Mouse (Mus musculus): Measurements from ENCODE around the gene Sec14l4. TPM values are rescaled to one million over a fixed set of nuclear protein-coding genes. Genes with fewer than 3 reads are reported as not detected.

Gene Sec14l4
- polyA plus RNA-seq, 1 experiment from 2014 or later: not detected

DNA sequence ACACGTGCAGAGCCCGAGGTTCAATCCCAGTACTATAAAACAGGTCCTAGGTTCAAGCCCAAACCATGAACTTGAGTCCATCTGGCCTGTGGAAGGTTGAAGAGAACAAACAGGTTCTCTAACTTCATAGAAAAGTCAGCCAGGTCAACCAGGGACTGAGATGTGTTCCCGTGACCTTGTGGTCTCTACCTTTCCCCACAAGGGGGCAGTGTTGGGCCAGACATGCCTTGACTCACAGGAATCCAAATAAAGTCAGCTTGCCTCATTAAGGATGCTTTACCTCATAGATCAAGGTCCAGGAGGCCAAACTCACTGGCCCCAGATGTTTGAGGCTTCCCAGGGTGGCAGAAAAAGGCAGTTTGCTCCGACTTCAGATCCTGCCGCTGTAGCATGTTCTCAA lies 22.3 kb downstream of the Sec14l4 start:
- Histone ChIP-seq H3K9ac (no peak overlapping the region), H3K4me3 (replicated peaks) (no peak overlapping the region), H3K4me1 (no peaks in the 10 kb centered on the region), H3K9me3 (replicated peaks) (no peaks in the 10 kb centered on the region; the same call in 1 of the 2 replicates), H3K4me2 (no peak overlapping the region), H3K27ac (no peak overlapping the region), H3K36me3 (no peaks in the 10 kb centered on the region), H3K27me3 (no peaks in the 10 kb centered on the region)
- no peak for ATAC-seq (replicated peaks; ENCODE audit: low FRiP score)
- WGBS: 17% methylated on average over 5 of the region's 5 CpGs

GRCm38 (mm10) chr11:4060866-4061575 lies 29.8 kb downstream of the Sec14l4 start:
- WGBS: 69% methylated on average over 5 of the region's 5 CpGs
- Histone ChIP-seq H3K4me3 (replicated peaks) (no peak overlapping the region), H3K36me3 (no peaks in the 10 kb centered on the region), H3K9ac (no peak overlapping the region), H3K27me3 (no peaks in the 10 kb centered on the region), H3K9me3 (replicated peaks) (no peaks in the 10 kb centered on the region), H3K4me1 (no peaks in the 10 kb centered on the region), H3K4me2 (no peak overlapping the region), H3K27ac (no peak overlapping the region)
- ATAC-seq (replicated peaks; ENCODE audit: low FRiP score): no peak

- H3K4me3 ChIP-seq (replicated peaks): no peak overlapping the region
- H3K4me1 ChIP-seq: no peaks in the 10 kb centered on the region
- H3K27ac ChIP-seq: no peak overlapping the region
- H3K9ac ChIP-seq: no peak overlapping the region
- H3K4me2 ChIP-seq: no peak overlapping the region
- H3K36me3 ChIP-seq: no peaks in the 10 kb centered on the region
- no peaks in the 10 kb centered on the region for H3K9me3 ChIP-seq (replicated peaks)
- no peak for ATAC-seq (replicated peaks; ENCODE audit: low FRiP score)
- WGBS: 86% methylated on average over 4 of the region's 4 CpGs
- no peaks in the 10 kb centered on the region for H3K27me3 ChIP-seq
These were observed 31.3 kb downstream of the Sec14l4 start for GRCm38 (mm10) chr11:4062523-4062922.

DNA sequence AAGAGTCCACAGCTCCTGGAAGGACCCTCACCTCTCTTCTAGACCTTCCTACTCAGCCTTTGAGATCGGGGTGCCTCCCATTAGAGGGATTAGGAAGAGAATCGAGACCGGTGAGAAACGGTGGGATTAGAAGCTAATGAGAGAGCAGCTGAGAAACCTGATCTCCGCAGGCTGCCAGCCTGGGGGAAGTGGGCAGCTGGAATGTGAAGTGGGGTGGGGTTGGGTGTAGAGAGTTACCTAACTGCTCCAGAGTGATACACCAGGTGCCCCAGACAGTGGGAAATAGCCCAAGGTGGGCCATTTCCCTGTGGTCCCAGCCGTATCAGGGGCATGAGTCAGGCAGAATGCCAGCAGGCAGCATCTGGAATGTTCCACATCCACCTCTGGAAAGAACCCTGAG lies 31.7 kb downstream of the Sec14l4 start:
- no peak overlapping the region for H3K4me2 ChIP-seq
- H3K9ac ChIP-seq: no peak overlapping the region
- no peak for ATAC-seq (replicated peaks; ENCODE audit: low FRiP score)
- no peaks in the 10 kb centered on the region for H3K4me1 ChIP-seq
- no peaks in the 10 kb centered on the region for H3K36me3 ChIP-seq
- 47% methylated on average over 6 of the region's 6 CpGs for WGBS
- H3K27ac ChIP-seq: no peak overlapping the region
- no peaks in the 10 kb centered on the region for H3K27me3 ChIP-seq
- H3K4me3 ChIP-seq (replicated peaks): no peak overlapping the region
- no peaks in the 10 kb centered on the region for H3K9me3 ChIP-seq (replicated peaks)

DNA sequence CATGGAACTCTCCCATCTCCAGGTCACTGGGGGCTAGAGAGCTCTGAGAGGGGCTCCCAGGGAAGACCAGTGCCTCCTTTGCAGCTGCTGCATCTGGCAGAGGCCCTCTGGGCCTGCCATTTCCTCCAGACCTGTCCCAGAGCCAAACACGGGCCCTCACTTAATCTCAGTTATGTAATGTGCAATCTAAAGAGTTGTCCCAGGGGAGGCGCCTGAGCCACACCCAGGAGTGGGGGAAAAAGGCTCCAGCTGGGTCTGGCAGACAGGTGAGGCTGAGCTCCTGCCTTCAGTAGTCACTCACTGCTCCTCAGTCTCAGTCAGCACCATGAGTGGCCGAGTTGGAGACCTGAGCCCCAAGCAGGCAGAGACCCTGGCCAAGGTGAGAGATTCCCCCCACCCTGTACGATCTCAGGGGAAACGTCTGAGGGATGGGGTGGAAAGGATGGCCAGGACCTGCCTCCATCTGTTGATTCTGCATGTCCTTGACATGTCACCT lies 33.4 kb downstream of the Sec14l4 start, which contains the start of gene Sec14l3:
Gene Sec14l3, plus strand, starts transcription at position 215 of the 496 bp plus-strand sequence.
- H3K9ac ChIP-seq: no peak within 1 kb of the TSS
- 63% methylated on average over 5 of the region's 5 CpGs for WGBS
- H3K27me3 ChIP-seq: no peaks in the 10 kb centered on the region
- no peak for ATAC-seq (replicated peaks; ENCODE audit: low FRiP score)
- no peak within 1 kb of the TSS for H3K27ac ChIP-seq
- no peaks in the 10 kb centered on the region for H3K4me1 ChIP-seq
- H3K9me3 ChIP-seq (replicated peaks): no peaks in the 10 kb centered on the region
- no peak within 1 kb of the TSS for H3K4me3 ChIP-seq (replicated peaks)
- H3K36me3 ChIP-seq: no peaks in the 10 kb centered on the region
- no peak within 1 kb of the TSS for H3K4me2 ChIP-seq

DNA sequence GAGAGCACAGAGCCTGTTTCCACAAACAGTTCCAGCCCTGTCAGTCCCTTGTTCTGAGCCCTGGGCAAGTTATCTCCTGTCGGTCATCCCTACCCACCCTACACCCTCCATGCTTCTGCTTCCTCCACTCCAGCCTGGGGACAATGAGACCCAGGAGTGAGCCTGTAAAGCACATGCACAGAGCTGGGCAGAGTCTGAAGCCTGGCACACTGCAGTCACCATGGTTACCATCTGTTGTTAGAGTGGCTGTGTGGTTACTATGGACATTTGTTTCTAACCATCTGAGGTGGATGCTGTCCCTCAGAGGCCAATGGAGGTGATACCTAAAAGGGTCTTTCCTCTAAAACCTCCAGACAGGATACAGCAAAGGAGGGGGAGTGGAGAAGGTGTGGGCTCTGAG lies 38.4 kb downstream of the Sec14l4 start:
- H3K27ac ChIP-seq: no peak overlapping the region
- H3K4me3 ChIP-seq (replicated peaks): no peak overlapping the region
- no peak overlapping the region for H3K9ac ChIP-seq
- ATAC-seq (replicated peaks; ENCODE audit: low FRiP score): no peak
- WGBS: 70% methylated on average over 1 of the region's 1 CpGs
- H3K4me1 ChIP-seq: no peaks in the 10 kb centered on the region
- no peaks in the 10 kb centered on the region for H3K9me3 ChIP-seq (replicated peaks)
- H3K36me3 ChIP-seq: no peaks in the 10 kb centered on the region
- H3K4me2 ChIP-seq: no peak overlapping the region
- no peaks in the 10 kb centered on the region for H3K27me3 ChIP-seq

GRCm38 (mm10) chr11:4076633-4077032 lies 45.4 kb downstream of the Sec14l4 start:
- no peaks in the 10 kb centered on the region for H3K4me1 ChIP-seq
- no peak for ATAC-seq (replicated peaks; ENCODE audit: low FRiP score)
- WGBS: 14% methylated on average over 8 of the region's 8 CpGs
- no peak overlapping the region for H3K4me2 ChIP-seq
- no peaks in the 10 kb centered on the region for H3K9me3 ChIP-seq (replicated peaks)
- H3K9ac ChIP-seq: no peak overlapping the region
- H3K27ac ChIP-seq: no peak overlapping the region
- no peak overlapping the region for H3K4me3 ChIP-seq (replicated peaks)
- H3K36me3 ChIP-seq: no peaks in the 10 kb centered on the region
- no peaks in the 10 kb centered on the region for H3K27me3 ChIP-seq

DNA sequence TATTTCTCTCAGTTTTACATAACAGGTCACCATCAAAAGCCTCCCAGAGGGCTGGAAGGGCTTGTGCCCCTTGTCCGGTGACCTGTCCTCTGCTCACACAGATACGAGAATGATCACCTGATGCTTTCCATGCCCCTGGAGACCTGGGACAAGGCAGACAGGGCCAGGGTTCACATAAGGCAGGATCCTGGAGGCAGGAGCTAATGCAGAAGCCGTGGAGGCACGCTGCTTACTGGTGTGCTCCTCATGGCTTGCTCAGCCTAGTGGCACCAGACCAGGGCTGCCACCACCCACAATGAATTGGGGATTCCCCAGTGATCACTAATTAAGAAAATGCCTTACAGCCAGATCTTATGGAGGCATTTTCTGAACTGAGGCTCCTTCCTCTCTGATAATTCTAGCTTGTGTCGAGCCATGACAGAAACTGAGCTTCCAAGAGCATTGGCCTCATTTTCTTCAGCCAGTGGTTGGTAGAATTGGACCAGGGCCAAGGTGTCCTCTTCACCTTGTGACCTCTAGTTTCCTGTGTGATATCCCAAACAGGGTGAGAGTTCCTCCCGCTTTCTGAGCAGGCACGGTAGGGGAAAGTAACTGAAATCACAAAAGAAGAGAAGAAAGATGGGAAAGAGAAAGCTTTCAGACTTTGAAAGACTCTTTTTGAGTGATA lies 47.1 kb downstream of the Sec14l4 start:
- 77% methylated on average over 7 of the region's 7 CpGs for WGBS
- Histone ChIP-seq H3K27me3 (no peaks in the 10 kb centered on the region), H3K9ac (no peak overlapping the region), H3K36me3 (no peaks in the 10 kb centered on the region), H3K4me1 (no peaks in the 10 kb centered on the region), H3K4me3 (replicated peaks) (no peak overlapping the region), H3K4me2 (no peak overlapping the region), H3K9me3 (replicated peaks) (no peaks in the 10 kb centered on the region), H3K27ac (no peak overlapping the region)
- no peak for ATAC-seq (replicated peaks; ENCODE audit: low FRiP score)

- Histone ChIP-seq H3K27me3 (no peaks in the 10 kb centered on the region), H3K36me3 (no peaks in the 10 kb centered on the region), H3K4me1 (no peaks in the 10 kb centered on the region), H3K4me3 (replicated peaks) (no peak overlapping the region), H3K9me3 (replicated peaks) (no peaks in the 10 kb centered on the region), H3K4me2 (no peak overlapping the region), H3K27ac (no peak overlapping the region), H3K9ac (no peak overlapping the region)
- 12% methylated on average over 4 of the region's 4 CpGs for WGBS
- ATAC-seq (replicated peaks; ENCODE audit: low FRiP score): no peak
These were observed 49.0 kb downstream of the Sec14l4 start for GRCm38 (mm10) chr11:4080219-4080618.

DNA sequence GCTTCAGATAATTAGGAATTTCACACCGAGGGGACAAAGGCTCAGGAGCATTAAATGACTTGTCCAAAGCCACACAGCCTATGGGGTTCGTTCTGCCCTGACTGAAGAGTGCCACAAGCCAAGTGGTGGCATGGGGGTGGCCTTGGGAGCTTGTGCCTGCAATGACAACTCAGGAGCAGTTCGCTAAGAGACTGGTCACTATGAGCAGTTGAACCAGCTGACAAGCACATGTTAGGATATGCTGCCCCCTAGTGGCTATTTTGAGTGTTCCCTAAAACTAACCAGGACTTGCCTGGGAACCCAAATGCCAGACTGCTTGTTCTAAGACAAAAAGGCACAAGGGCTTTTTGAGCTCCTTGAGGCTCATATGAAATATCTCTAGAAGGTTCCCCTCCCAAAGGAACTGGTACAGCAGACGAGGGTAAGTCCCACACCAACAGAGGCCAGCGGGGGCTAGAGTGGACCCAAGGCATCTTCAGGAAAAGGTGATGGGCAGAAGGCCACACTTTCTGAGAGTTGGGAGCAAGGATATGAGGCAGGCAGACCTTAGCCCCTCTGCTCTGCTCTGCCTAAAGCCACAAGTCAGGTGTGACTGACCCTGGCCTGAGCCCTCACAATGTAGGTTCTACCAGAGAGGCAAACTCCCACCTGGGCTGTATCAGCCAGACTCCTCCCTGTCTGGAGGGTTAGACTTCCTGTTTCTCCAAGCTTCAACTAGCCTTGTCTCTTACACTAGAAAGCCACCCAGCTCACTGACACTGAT lies 52.2 kb downstream of the Sec14l4 start:
- Histone ChIP-seq H3K36me3 (no peaks in the 10 kb centered on the region), H3K4me2 (no peak overlapping the region), H3K4me3 (replicated peaks) (no peak overlapping the region), H3K9ac (no peak overlapping the region), H3K27ac (no peak overlapping the region), H3K4me1 (no peaks in the 10 kb centered on the region), H3K27me3 (no peaks in the 10 kb centered on the region), H3K9me3 (replicated peaks) (no peaks in the 10 kb centered on the region)
- no peak for ATAC-seq (replicated peaks; ENCODE audit: low FRiP score)
- WGBS: 32% methylated on average over 5 of the region's 5 CpGs

DNA sequence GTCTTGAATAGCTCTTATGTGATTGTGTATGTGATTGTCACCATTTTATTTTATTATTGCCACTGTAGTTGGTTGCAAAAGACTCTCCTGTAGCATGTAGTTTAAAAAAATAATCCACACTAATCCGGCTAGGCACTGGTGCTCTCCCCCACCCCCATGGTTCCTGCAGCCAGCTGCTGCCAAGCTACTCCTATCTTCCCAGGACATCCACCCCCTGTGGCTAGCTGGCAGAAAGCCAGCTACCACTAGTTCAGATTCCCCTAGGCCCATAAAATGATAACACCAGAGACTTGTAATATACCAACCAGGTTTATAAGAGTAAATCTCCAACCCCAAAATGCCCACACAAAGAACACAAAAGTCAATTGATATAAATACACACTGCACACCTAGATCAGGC lies 55.0 kb downstream of the Sec14l4 start:
- H3K4me3 ChIP-seq (replicated peaks): no peak overlapping the region
- H3K9me3 ChIP-seq (replicated peaks): no peaks in the 10 kb centered on the region
- ATAC-seq (replicated peaks; ENCODE audit: low FRiP score): no peak
- no peak overlapping the region for H3K4me2 ChIP-seq
- H3K4me1 ChIP-seq: no peaks in the 10 kb centered on the region
- H3K36me3 ChIP-seq: peaks cover 5% of the 10 kb centered on the region
- H3K27ac ChIP-seq: no peak overlapping the region
- no peaks in the 10 kb centered on the region for H3K27me3 ChIP-seq
- H3K9ac ChIP-seq: no peak overlapping the region
- 71% methylated on average over 1 of the region's 1 CpGs for WGBS

DNA sequence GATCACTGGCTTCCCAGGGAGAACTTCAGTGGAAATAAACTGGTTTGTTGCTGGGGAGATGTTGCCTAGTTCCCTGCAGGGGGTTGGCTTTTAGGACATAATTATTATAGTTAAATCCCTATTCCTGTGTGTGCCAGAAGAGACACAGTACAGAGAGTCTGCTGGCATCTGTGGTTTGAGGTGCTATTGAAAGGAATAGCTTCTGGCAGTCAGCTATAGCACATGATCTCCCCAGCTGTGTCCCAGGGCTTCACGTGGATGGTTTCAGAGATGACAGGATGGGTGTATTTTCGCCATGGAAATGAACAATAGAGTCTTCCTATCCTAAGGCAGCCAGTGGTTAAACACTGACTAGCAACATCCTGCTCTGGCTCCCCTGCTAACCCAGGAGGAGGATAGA lies 56.0 kb downstream of the Sec14l4 start:
- 52% methylated on average over 2 of the region's 2 CpGs for WGBS
- Histone ChIP-seq H3K9me3 (replicated peaks) (no peaks in the 10 kb centered on the region), H3K27ac (no peak overlapping the region), H3K36me3 (peaks cover 14% of the 10 kb centered on the region), H3K27me3 (no peaks in the 10 kb centered on the region), H3K4me3 (replicated peaks) (no peak overlapping the region), H3K4me2 (no peak overlapping the region), H3K4me1 (no peaks in the 10 kb centered on the region), H3K9ac (no peak overlapping the region)
- ATAC-seq (replicated peaks; ENCODE audit: low FRiP score): no peak
